10 mouse cellular contexts compared by ENCODE assay signal in the genomic region with DNA sequence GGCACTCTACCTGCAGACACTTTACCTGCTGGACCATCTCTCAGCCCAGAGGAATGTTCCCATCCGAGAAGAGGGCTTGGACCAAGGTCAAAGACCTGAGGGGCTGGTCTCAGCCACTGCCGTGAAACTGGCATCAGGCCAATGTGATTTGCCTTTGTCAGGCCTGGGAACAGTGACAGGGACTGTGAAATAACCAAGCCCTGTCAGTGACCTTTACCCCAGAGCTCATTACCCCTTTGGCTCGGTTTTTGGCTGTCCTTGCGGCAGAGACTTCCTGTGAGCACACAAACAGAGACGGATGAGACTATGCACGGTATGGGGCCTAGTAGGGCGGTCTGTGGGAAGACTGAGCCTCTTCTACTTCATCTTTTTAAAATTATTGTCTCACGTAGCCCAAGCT. TPM values are rescaled to one million over a fixed set of nuclear protein-coding genes. Genes with fewer than 3 reads are reported as not detected.
A peak's percentile ranks its signal among the peaks of the same experiment; 100 is the strongest.
DNase-seq lines count a peak whose midpoint lies in the region; ATAC-seq lines count a peak whose summit lies in the region.
"Had no signal": no experiment of that assay in that cellular context is flagged by ENCODE, and none has a peak within 500 bp of the region (broad histone marks: within the 10 kb centered on the region; RNA-seq: fewer than 3 reads in every experiment).

No protein-coding gene starts in this region.

- H3K27ac ChIP-seq in lung, embryonic 16.5 days (ENCODE audit: low read length), result no peak overlapping the region; the same call in 1 of the 2 replicates
- H3K27ac ChIP-seq in forebrain, embryonic 13.5 days, result no peak overlapping the region
- H3K27ac ChIP-seq in hindbrain, embryonic 13.5 days, result no peak overlapping the region
- H3K27ac ChIP-seq: embryonic facial prominence, embryonic 15.5 days; midbrain, embryonic 13.5 days had no signal

- H3K4me1 ChIP-seq in lung, embryonic 16.5 days (replicated peaks; ENCODE audit: control insufficient read depth, insufficient read depth, low read length), result peaks cover 6% of the 10 kb centered on the region; the same call in 1 of the 2 replicates
- H3K4me1 ChIP-seq in forebrain, embryonic 13.5 days, result no peaks in the 10 kb centered on the region
- H3K4me1 ChIP-seq in hindbrain, embryonic 13.5 days (replicated peaks), result no peaks in the 10 kb centered on the region; the same call in 1 of the 2 replicates

- DNase-seq in CD4-positive helper T cell, adult 2 months (ENCODE audit: low read depth, low spot score), result peak; percentile 40
- DNase-seq in frontal cortex, adult 2 months (ENCODE audit: extremely low spot score in 1 of 2, low spot score in 1 of 2), result no peak
- DNase-seq in urinary bladder, adult 18-20 months (ENCODE audit: low spot score in 2 of 2), result no peak

- peak; percentile 84 for ATAC-seq in CD4-positive, CD25-positive, alpha-beta regulatory T cell, adult 4 months
- ATAC-seq in inflammation-experienced regulatory T-cells, adult 6 months, result peak; percentile 81
- ATAC-seq in lung, embryonic 16.5 days (ENCODE audit: low read depth), result 0 out of 2 replicates have a peak, but pooled peaks have one; percentile 52
- no peak for ATAC-seq in forebrain, embryonic 13.5 days
- ATAC-seq in hindbrain, embryonic 13.5 days (ENCODE audit: low FRiP score), result no peak
- ATAC-seq: midbrain, embryonic 13.5 days had no signal

- H3K27me3 ChIP-seq in lung, embryonic 16.5 days (ENCODE audit: control insufficient read depth, insufficient read depth, low read depth, low read length), result no peaks in the 10 kb centered on the region
- H3K27me3 ChIP-seq in forebrain, embryonic 13.5 days, result no peaks in the 10 kb centered on the region
- H3K27me3 ChIP-seq in hindbrain, embryonic 13.5 days, result no peaks in the 10 kb centered on the region
- H3K27me3 ChIP-seq: embryonic facial prominence, embryonic 15.5 days; midbrain, embryonic 13.5 days had no signal

- WGBS in lung, embryonic 16.5 days, result 38% methylated on average over 8 of the region's 8 CpGs
- 82% methylated on average over 8 of the region's 8 CpGs for WGBS in forebrain, embryonic 13.5 days
- 66% methylated on average over 8 of the region's 8 CpGs for WGBS in hindbrain, embryonic 13.5 days

- H3K9ac ChIP-seq in lung, embryonic 16.5 days (ENCODE audit: low read length), result no peak overlapping the region
- no peak overlapping the region for H3K9ac ChIP-seq in forebrain, embryonic 13.5 days
- H3K9ac ChIP-seq in hindbrain, embryonic 13.5 days, result no peak overlapping the region
- H3K9ac ChIP-seq: embryonic facial prominence, embryonic 15.5 days; midbrain, embryonic 13.5 days had no signal

- H3K9me3 ChIP-seq in lung, embryonic 16.5 days (ENCODE audit: control insufficient read depth, low read length), result peaks cover 3% of the 10 kb centered on the region; the same call in 1 of the 2 replicates
- no peaks in the 10 kb centered on the region; the same call in 1 of the 2 replicates for H3K9me3 ChIP-seq in forebrain, embryonic 13.5 days (replicated peaks)
- no peaks in the 10 kb centered on the region for H3K9me3 ChIP-seq in hindbrain, embryonic 13.5 days
- H3K9me3 ChIP-seq: embryonic facial prominence, embryonic 15.5 days; midbrain, embryonic 13.5 days had no signal

- H3K4me2 ChIP-seq in lung, embryonic 16.5 days (ENCODE audit: low read depth, low read length), result no peak overlapping the region
- no peak overlapping the region for H3K4me2 ChIP-seq in forebrain, embryonic 13.5 days
- no peak overlapping the region for H3K4me2 ChIP-seq in hindbrain, embryonic 13.5 days
- H3K4me2 ChIP-seq: embryonic facial prominence, embryonic 15.5 days; midbrain, embryonic 13.5 days had no signal

- no peaks in the 10 kb centered on the region for H3K36me3 ChIP-seq in lung, embryonic 16.5 days (ENCODE audit: control insufficient read depth, insufficient read depth, low read length)
- no peaks in the 10 kb centered on the region for H3K36me3 ChIP-seq in forebrain, embryonic 13.5 days (ENCODE audit: poor library complexity, severe bottlenecking)
- H3K36me3 ChIP-seq in hindbrain, embryonic 13.5 days, result no peaks in the 10 kb centered on the region
- H3K36me3 ChIP-seq: embryonic facial prominence, embryonic 15.5 days; midbrain, embryonic 13.5 days had no signal

- no peak overlapping the region for H3K4me3 ChIP-seq in lung, embryonic 16.5 days (ENCODE audit: low read length)
- H3K4me3 ChIP-seq in forebrain, embryonic 13.5 days, result no peak overlapping the region
- no peak overlapping the region for H3K4me3 ChIP-seq in hindbrain, embryonic 13.5 days
- H3K4me3 ChIP-seq: embryonic facial prominence, embryonic 15.5 days; midbrain, embryonic 13.5 days had no signal

RNA-seq across cellular contexts. Expression of gene Nmur1, which starts 19.1 kb away (rescaled TPM):
- 1 to 10 TPM; 1.5 to 4.0 TPM for polyA plus RNA-seq in CD4-positive, CD25-positive, alpha-beta regulatory T cell, adult 4 months (2017; shearing (Covaris generic))
- 1 to 10 TPM in 2 of 3 experiments, under 1 TPM in 1; 0.77 to 2.1 (median 1.5) TPM for polyA plus RNA-seq in inflammation-experienced regulatory T-cells, adult 6 months (2017; shearing (Covaris generic))
- 0.49 and 0.63 TPM in 2 replicates for polyA plus RNA-seq in lung, embryonic 16.5 days (2015; fragmentation: Nextera tagmentation; extraction: Ambion mirVana)
- polyA plus RNA-seq in forebrain, embryonic 13.5 days (2015; fragmentation: Nextera tagmentation; extraction: Ambion mirVana), result 0.14 TPM in 1 of 2 replicates, not detected in the other
- 0.38 and 0.54 TPM in 2 replicates for polyA plus RNA-seq in frontal cortex, adult 2 months (2012; rRNA removed)
- not detected in 2 replicates for polyA plus RNA-seq in hindbrain, embryonic 13.5 days (2015; fragmentation: Nextera tagmentation; extraction: Ambion mirVana)
- polyA plus RNA-seq: embryonic facial prominence, embryonic 15.5 days; midbrain, embryonic 13.5 days had no signal

RNA-seq across cellular contexts. Expression of gene Tex44, which starts 19.2 kb away (rescaled TPM):
- polyA plus RNA-seq in CD4-positive, CD25-positive, alpha-beta regulatory T cell, adult 4 months (2017; shearing (Covaris generic)), result not detected
- not detected for polyA plus RNA-seq in inflammation-experienced regulatory T-cells, adult 6 months (2017; shearing (Covaris generic))
- not detected in 2 replicates for polyA plus RNA-seq in lung, embryonic 16.5 days (2015; fragmentation: Nextera tagmentation; extraction: Ambion mirVana)
- polyA plus RNA-seq in forebrain, embryonic 13.5 days (2015; fragmentation: Nextera tagmentation; extraction: Ambion mirVana), result not detected in 2 replicates
- polyA plus RNA-seq in frontal cortex, adult 2 months (2012; rRNA removed), result not detected in 2 replicates
- polyA plus RNA-seq in hindbrain, embryonic 13.5 days (2015; fragmentation: Nextera tagmentation; extraction: Ambion mirVana), result not detected in 2 replicates
- polyA plus RNA-seq: embryonic facial prominence, embryonic 15.5 days; midbrain, embryonic 13.5 days had no signal

RNA-seq across cellular contexts. Expression of gene Ncl, which starts 47.7 kb away (rescaled TPM):
- polyA plus RNA-seq in CD4-positive, CD25-positive, alpha-beta regulatory T cell, adult 4 months (2017; shearing (Covaris generic)), result 100 to 1,000 TPM; 304 to 334 TPM
- polyA plus RNA-seq in inflammation-experienced regulatory T-cells, adult 6 months (2017; shearing (Covaris generic)), result 100 to 1,000 TPM; 345 to 360 (median 358) TPM
- polyA plus RNA-seq in lung, embryonic 16.5 days (2015; fragmentation: Nextera tagmentation; extraction: Ambion mirVana), result 315 and 344 TPM in 2 replicates
- polyA plus RNA-seq in forebrain, embryonic 13.5 days (2015; fragmentation: Nextera tagmentation; extraction: Ambion mirVana), result 285 and 294 TPM in 2 replicates
- 153 and 154 TPM in 2 replicates for polyA plus RNA-seq in frontal cortex, adult 2 months (2012; rRNA removed)
- 219 and 230 TPM in 2 replicates for polyA plus RNA-seq in hindbrain, embryonic 13.5 days (2015; fragmentation: Nextera tagmentation; extraction: Ambion mirVana)

Comparison
In these comparisons a context has a peak if more than half of its experiments do, and no peak if none do; other contexts are left out.
1. ATAC-seq: peak in CD4-positive, CD25-positive, alpha-beta regulatory T cell, adult 4 months (single experiment), inflammation-experienced regulatory T-cells, adult 6 months (single experiment) and lung, embryonic 16.5 days (single experiment); none in forebrain, embryonic 13.5 days (single experiment) and hindbrain, embryonic 13.5 days (single experiment).